Mouse (Mus musculus) intestine, postnatal 0 days (tissue): ENCODE measurements around the gene Exoc3l2. TPM values are rescaled to one million over a fixed set of nuclear protein-coding genes. Genes with fewer than 3 reads are reported as not detected.
A peak's percentile ranks its signal among the peaks of the same experiment; 100 is the strongest.

Source experiments
- ATAC-seq: fragments of 200-750 bp; cut with Nextera tagmentation; 2 replicates; pipeline ENCODE4 v1.8.0; 2017; ENCODE audit warnings: mild to moderate bottlenecking, moderate TSS enrichment, moderate library complexity
- H3K27ac ChIP-seq: fragments of 300-500 bp; sonication (generic); 2 replicates; pipeline ENCODE4 v1.5.1; 2014; ENCODE audit warnings: mild to moderate bottlenecking, low read depth, low read length, moderate library complexity
- H3K27me3 ChIP-seq: fragments of 300-500 bp; sonication (generic); replicated peaks from 2 replicates; pipeline ENCODE4 v1.6.1; 2014; ENCODE audit warnings: low read length, mixed read lengths; ENCODE audit not compliant: control insufficient read depth, insufficient read depth
- H3K36me3 ChIP-seq: fragments of 300-500 bp; sonication (generic); 2 replicates; pipeline ENCODE4 v1.6.1; 2014; ENCODE audit warnings: mild to moderate bottlenecking, moderate library complexity; ENCODE audit not compliant: control insufficient read depth, insufficient read depth
- H3K4me1 ChIP-seq: fragments of 300-500 bp; sonication (generic); replicated peaks from 2 replicates; pipeline ENCODE4 v1.6.1; 2014; ENCODE audit warnings: antibody characterized with exemption, low read length, mixed read lengths; ENCODE audit not compliant: control insufficient read depth, insufficient read depth
- H3K4me2 ChIP-seq: fragments of 300-500 bp; sonication (generic); replicated peaks from 2 replicates; pipeline ENCODE4 v1.6.1; 2014; ENCODE audit warnings: low read depth, mild to moderate bottlenecking, moderate library complexity
- H3K4me3 ChIP-seq: fragments of 300-500 bp; sonication (generic); 2 replicates; pipeline ENCODE4 v1.5.1; 2014; ENCODE audit warnings: low read depth, low read length
- H3K9ac ChIP-seq: fragments of 300-500 bp; sonication (generic); 2 replicates; pipeline ENCODE4 v1.6.1; 2014; ENCODE audit warnings: mild to moderate bottlenecking, low read depth, low read length
- H3K9me3 ChIP-seq: fragments of 300-500 bp; sonication (generic); 2 replicates; pipeline ENCODE4 v1.6.1; 2016; ENCODE audit warnings: mixed run types; ENCODE audit not compliant: control insufficient read depth
- CTCF ChIP-seq: sonication (generic); IDR thresholded peaks from 2 replicates; pipeline ENCODE4 v1.5.1; 2016; ENCODE audit warnings: low read depth, mild to moderate bottlenecking, control low read depth, antibody characterized with exemption, moderate library complexity
- WGBS: fragments of 180-500 bp; shearing (Covaris S2); extraction: QIAGEN DNeasy Blood & Tissue Kit; methylation state at CpG from one replicate; pipeline ENCODE4 v1.1.7; 2014; 5-methylcytosine and 5-hydroxymethylcytosine counted together
- polyA plus RNA-seq: library from polyadenylated mRNA; unstranded; fragments of >200 nt; fragmentation: Nextera tagmentation; extraction: Ambion mirVana; gene quantifications from 2 replicates; pipeline ENCODE4 v1.2.1, GENCODE M21; 2015

The Exoc3l2 gene
- polyA plus RNA-seq, 1 experiment from 2014 or later: 1.1 TPM

DNA sequence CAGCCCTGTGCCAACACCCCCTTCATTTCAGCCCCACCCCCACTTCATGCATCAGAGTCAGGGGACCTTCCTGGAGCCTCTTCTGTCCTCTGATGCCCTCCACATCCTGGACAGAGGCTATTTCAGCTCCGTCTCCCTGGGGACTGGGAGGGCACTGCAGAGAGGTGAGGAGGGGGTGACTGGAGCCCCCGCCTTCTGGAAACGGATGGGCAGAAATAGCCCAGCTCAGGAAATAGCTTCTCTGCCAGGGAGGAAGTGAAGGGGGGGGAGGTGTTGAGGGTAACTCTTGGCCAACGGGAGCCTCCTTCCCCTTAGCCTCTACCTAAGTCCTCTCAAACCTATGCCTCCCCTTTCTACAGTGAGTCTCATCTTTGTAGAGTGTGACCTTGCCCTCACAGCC lies 9.3 kb downstream of the Exoc3l2 start:
- no peak for TF ChIP-seq CTCF
- no peaks in the 10 kb centered on the region; the same call in 1 of the 2 replicates for H3K9me3 ChIP-seq
- no peak for ATAC-seq
- H3K27me3 ChIP-seq: peaks cover 71% of the 10 kb centered on the region
- H3K36me3 ChIP-seq: no peaks in the 10 kb centered on the region
- H3K4me3 ChIP-seq: no peak overlapping the region
- H3K27ac ChIP-seq: no peak overlapping the region
- WGBS: 37% methylated on average over 4 of the region's 4 CpGs
- H3K4me2 ChIP-seq: no peak overlapping the region
- no peaks in the 10 kb centered on the region for H3K4me1 ChIP-seq
- no peak overlapping the region for H3K9ac ChIP-seq

DNA sequence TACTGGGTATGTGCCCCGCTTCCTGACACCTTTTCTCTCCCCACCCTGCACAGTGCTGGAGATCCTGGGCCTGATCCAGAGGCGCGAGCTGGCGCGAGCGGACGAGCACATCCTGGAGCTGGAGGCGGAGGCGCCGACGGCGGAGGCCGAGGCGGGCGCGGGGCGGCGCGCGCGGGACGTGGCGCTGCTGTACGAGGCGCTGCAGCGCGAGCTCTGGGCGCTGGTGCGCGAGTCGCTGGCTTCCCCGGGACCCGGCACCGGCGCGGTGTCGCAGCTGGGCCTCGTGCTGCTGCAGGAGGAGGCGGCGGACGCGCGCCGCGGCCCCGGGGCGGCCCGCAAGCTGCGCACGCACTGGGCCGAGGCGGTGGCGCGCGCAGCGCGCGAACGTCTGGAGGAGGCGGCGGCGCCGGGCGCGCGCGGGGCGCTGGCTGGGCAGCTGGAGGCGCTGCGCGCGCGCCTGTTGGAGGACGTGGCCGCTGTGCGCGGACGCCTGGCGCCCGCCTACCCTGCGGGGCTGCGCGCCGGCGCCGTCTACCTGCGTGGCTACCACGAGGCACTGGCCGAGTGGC lies 10.8 kb downstream of the Exoc3l2 start:
- Histone ChIP-seq H3K4me2 (peak overlapping the region; percentile 91), H3K27me3 (peaks cover 61% of the 10 kb centered on the region), H3K27ac (no peak overlapping the region), H3K4me1 (no peaks in the 10 kb centered on the region), H3K9me3 (no peaks in the 10 kb centered on the region; the same call in 1 of the 2 replicates), H3K9ac (peak overlapping the region; percentile 53), H3K36me3 (no peaks in the 10 kb centered on the region), H3K4me3 (peak overlapping the region; percentile 43)
- no peak for TF ChIP-seq CTCF
- WGBS: under 1% methylated on average over 68 of the region's 89 CpGs
- peak; percentile 73 for ATAC-seq

DNA sequence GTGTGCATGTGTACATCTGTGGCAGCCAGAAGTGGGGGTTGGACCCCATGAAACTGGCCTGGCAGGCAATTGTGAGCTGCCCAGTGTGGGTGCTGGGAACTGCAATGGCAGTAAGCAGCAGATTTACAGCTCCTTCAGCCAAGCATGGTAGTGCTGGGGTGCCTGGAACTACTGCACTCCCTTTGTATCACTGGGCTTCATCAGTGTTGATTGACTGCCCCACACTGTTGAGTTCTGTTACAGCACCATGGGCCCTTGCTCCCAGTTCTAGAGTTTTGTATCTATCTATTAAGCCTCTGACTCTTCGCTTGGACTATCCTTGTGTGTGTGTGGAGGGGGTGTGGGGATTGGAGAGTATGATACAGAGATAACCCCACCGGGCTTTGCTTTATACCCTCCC lies 14.0 kb downstream of the Exoc3l2 start:
- 57% methylated on average over 2 of the region's 2 CpGs for WGBS
- no peak for ATAC-seq
- peak; percentile 48 for TF ChIP-seq CTCF
- Histone ChIP-seq H3K27ac (no peak overlapping the region), H3K4me3 (no peak overlapping the region), H3K9ac (no peak overlapping the region), H3K4me2 (no peak overlapping the region), H3K27me3 (peaks cover 39% of the 10 kb centered on the region), H3K36me3 (no peaks in the 10 kb centered on the region), H3K4me1 (no peaks in the 10 kb centered on the region), H3K9me3 (no peaks in the 10 kb centered on the region; the same call in 1 of the 2 replicates)

DNA sequence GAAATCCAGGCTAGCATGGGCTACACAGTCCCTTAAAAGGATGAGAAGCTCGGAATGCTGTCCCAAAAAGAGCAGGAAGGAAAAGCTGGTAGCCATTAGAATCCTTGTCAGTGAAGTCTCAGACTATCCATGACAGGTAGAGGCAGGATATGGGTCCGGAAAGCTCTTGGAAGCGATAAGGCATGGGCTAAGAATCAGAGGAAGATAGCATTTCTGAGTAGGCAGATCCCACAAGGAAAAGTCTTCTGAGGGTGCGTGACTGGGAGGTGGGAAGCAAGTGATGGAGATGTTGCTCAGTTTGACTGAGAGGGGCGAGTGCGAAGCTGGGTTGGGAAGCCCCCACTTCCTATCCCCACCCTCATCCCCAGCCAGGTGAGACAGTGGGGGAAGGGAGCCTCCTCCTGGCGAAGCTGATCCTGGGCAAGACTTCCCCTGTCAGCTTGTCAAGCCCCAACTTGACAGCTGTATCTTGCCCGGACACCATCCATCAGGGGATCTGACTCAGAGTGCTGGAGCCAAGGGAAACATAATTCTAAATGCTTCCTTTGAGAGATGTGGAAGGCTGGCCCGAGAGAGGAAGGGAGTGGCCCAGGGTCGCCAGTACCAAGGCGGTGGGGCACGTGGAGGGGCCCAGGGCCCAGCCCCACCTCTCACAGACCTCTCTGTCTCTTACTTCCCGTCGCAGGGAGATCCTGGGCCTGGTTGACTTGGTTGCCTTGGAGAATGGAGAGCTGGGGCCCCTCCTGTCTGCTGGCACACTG lies 14.7 kb downstream of the Exoc3l2 start:
- H3K4me1 ChIP-seq: no peaks in the 10 kb centered on the region
- ATAC-seq: no peak
- no peak for TF ChIP-seq CTCF
- WGBS: 27% methylated on average over 14 of the region's 14 CpGs
- no peak overlapping the region for H3K4me2 ChIP-seq
- no peak overlapping the region for H3K27ac ChIP-seq
- no peak overlapping the region for H3K4me3 ChIP-seq
- H3K9ac ChIP-seq: no peak overlapping the region
- H3K36me3 ChIP-seq: no peaks in the 10 kb centered on the region
- H3K27me3 ChIP-seq: peaks cover 33% of the 10 kb centered on the region
- no peaks in the 10 kb centered on the region; the same call in 1 of the 2 replicates for H3K9me3 ChIP-seq

DNA sequence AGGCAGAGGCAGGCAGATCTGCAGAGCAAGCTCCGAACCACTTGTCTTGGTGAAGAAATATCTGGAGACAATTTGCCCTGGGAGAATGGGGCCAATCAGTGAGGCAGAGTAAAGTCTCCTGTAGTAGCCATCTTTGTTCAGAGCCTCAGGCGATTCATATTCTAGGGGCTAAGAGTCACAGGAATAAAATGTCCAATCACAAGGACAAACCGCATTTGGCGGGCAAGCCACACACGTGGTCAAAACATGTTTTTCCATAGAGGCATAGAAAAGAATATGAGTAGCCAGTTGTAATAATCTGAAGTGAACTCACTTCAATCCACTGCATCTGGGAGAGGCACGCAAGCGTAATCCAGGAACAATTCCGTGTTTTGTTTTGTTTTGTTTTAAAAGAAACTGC lies 20.1 kb downstream of the Exoc3l2 start:
- no peak for ATAC-seq
- TF ChIP-seq CTCF: no peak
- Histone ChIP-seq H3K4me1 (no peaks in the 10 kb centered on the region), H3K9ac (no peak overlapping the region), H3K36me3 (no peaks in the 10 kb centered on the region), H3K4me2 (no peak overlapping the region), H3K9me3 (no peaks in the 10 kb centered on the region), H3K27ac (no peak overlapping the region), H3K4me3 (no peak overlapping the region), H3K27me3 (0 out of 2 replicates have a peak, but pooled peaks cover 5% of the 10 kb centered on the region)
- WGBS: 82% methylated on average over 8 of the region's 8 CpGs

DNA sequence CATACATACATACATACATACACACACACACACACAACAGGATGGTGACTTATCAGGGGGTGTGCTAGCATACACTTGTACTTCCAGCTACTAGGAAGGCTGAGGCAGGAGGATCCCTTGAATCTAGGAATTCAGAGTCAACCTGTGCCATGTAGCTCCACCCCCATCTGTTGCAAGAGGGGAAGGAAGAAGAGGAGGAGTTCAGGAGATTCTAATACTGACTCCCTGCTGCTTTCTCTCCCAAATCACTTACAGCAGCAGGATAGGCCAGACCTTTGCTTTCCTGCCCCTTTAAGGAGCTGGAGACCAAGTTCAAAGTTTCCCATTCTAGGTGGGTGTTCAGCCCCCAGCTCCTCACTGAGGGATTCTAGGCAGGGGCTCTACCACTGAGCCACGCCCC lies 22.4 kb downstream of the Exoc3l2 start:
- no peak overlapping the region for H3K4me3 ChIP-seq
- no peaks in the 10 kb centered on the region for H3K36me3 ChIP-seq
- H3K9ac ChIP-seq: no peak overlapping the region
- H3K4me2 ChIP-seq: no peak overlapping the region
- peaks cover 26% of the 10 kb centered on the region for H3K27me3 ChIP-seq
- H3K4me1 ChIP-seq: no peaks in the 10 kb centered on the region
- no peak for ATAC-seq
- no CpG with 5 or more reads among the region's 1 CpGs for WGBS
- no peak overlapping the region for H3K27ac ChIP-seq
- H3K9me3 ChIP-seq: no peaks in the 10 kb centered on the region
- TF ChIP-seq CTCF: no peak
